Mouse (Mus musculus) kidney, postnatal 14 days (tissue): Measurements from ENCODE around the gene 1190007I07Rik.
"Not testable (repeated sequence)": the region's sequence is repeated elsewhere in the genome, so short reads cannot be mapped to it uniquely, and the experiment has no call there.

ENCODE experiments used
- DNase-seq: peaks from one replicate; pipeline ENCODE4 v3.0.0; 2022; ENCODE audit warnings: mixed read lengths

Gene 1190007I07Rik

DNA sequence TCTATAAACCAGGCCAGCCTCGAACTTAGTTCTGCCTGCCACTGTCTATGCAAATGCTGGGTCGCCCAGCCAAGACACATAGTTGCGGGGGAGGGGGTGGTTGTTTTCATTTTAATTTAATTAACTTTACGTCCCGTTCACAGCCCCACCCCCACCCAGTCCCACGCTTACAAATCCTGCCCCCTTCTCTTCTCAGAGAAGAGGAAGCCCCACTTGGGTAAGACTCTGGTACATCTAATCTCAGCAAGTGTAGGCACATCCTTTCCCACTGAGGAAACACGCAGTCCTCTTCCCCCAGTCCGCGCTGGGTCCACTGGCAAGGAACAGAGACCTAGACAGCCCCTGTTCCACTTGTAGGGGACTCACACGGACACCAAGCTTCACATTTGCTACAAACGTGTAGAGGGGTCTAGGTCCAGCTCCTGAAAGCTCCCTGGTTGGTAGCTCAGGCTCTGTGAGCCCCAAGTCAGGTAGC, 6.1 kb upstream of the 1190007I07Rik start:
- DNase-seq, result peak; percentile 10

DNA sequence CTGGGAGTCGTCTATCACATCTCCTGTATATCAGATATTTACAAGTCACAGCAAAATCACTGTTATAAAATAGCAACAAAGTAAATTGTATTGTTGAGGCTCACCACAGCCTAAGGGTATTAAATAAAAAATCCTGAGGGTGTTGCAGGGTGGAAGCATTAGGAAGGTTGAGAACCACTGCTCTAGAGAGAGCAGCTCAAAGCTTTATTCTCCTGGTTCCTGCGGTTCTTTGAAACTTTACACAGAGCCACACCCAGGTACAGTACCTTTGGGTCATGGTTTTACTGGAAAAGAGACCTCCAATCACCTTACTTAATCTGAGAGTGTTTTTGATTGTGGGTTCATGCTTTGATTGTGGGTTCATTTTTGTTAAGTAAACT, 515 bp upstream of the 1190007I07Rik start:
- not testable (repeated sequence) for DNase-seq

GRCm38 (mm10) chr10:82622235-82622634, 793 bp downstream of the 1190007I07Rik start:
- no peak for DNase-seq

DNA sequence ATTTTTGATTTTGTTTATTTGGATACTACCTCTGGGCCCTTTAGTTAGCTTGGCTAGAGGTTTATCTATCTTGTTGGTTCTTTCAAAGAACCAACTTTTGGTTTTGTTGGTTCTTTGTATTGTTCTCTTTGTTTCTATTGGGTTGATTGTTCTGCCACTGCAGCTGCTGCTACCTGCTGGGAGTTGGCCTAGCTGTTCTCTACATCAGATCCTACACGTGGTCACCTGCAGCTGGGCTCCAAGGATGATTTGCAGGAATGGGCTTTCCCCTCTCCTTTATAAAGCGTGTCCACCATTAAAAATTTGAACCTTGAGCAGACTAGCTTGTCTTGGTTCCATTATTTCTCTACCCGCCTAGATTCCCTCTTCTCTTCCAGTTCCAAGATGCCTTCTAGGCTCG, 28.6 kb downstream of the 1190007I07Rik start:
- not testable (repeated sequence) for DNase-seq

DNA sequence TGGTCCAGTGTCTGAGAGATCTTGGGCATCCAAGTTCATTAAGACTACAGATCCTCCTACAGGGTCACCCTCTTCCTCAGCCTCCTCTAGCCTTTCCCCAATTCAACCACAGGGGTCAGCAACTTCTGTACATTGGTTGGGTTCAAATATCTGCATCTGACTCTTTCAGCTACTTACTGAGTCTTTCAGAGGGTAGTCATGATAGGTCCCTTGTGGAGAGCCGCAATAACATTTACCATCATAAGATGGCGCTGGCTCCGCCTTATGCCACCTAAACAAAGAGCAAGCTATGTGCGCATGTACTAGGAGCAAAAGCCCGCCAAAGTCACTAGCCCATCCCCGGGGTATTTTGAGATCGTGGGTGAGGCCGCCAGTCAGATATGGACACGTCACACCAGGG, 33.4 kb downstream of the 1190007I07Rik start:
- DNase-seq, result not testable (repeated sequence)

- not testable (repeated sequence) for DNase-seq
Observed at GRCm38 (mm10) chr10:82571091-82571490, 51.9 kb downstream of the 1190007I07Rik start.
